Mouse (Mus musculus): ENCODE measurements around the gene Gm21992. TPM values are rescaled to one million over a fixed set of nuclear protein-coding genes. Genes with fewer than 3 reads are reported as not detected.
A peak's percentile ranks its signal among the peaks of the same experiment; 100 is the strongest.

The Gm21992 gene
- polyA plus RNA-seq, 1 experiment from 2014 or later = 27.0 TPM

DNA sequence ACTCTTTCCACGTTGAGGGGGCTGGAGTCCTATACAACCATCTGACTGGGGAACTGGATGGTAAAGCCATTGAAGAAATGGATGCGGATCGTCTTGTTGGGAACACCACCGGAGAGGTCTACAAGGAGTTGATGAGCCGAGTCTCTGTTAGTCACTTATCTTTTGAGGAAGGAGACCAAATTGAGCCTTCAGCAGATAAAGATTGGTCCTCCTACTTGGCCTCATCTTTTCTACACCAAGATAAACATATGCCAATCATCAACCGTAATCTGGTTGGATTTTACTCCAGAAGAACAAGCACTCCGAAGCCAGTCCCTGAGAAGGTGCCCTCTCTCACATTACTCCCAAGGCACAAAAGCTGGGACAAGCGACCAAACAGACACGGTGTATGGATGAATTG is 29.4 kb upstream of the Gm21992 start:
- no peak for ATAC-seq (ENCODE audit: insufficient number of reproducible peaks, low FRiP score)

DNA sequence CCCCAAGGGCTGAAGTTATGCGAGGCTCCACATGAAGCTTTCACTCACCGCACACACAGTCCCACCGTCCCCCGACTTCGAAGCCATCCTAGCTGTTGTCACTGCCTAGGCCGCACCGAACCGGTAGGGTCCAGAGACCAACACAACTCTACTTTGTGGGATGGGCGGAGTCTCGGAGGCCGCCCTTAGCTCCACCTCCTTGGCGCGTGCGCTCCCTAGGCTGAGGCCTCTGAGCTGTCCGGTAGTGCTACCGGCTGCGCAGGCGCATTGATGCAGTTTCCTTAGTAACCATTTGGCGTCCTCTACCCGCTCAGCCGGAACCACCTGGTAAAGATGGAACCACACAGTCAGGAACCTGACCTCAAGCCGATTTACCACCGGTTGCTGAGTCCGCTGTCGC is 27.7 kb upstream of the Gm21992 start, which contains the start of the genes Ccs and Ccdc87:
Gene Ccs (minus strand): TSS at position 184 of the 400 bp plus-strand sequence.
Gene Ccdc87 (plus strand): TSS at position 218 of the 400 bp plus-strand sequence.
- Histone ChIP-seq H3K4me2 (peak within 1 kb of the TSS; percentile 86), H3K4me1 (replicated peaks) (peaks cover 15% of the 10 kb centered on the region), H3K27me3 (replicated peaks) (peaks cover 36% of the 10 kb centered on the region), H3K9me3 (replicated peaks) (no peaks in the 10 kb centered on the region), H3K36me3 (peaks cover 4% of the 10 kb centered on the region), H3K9ac (peak within 1 kb of the TSS; percentile 81), H3K27ac (ENCODE audit: poor library complexity, severe bottlenecking) (no peak within 1 kb of the TSS), H3K4me3 (peak within 1 kb of the TSS; percentile 54)
- under 1% methylated on average over 25 of the region's 25 CpGs for WGBS
- peak; percentile 98 for ATAC-seq (ENCODE audit: insufficient number of reproducible peaks, low FRiP score)

More for the DNA sequence above, 29.4 kb upstream of the Gm21992 start:
- 76% methylated on average over 9 of the region's 9 CpGs for WGBS
- Histone ChIP-seq H3K27me3 (replicated peaks) (peaks cover 36% of the 10 kb centered on the region), H3K36me3 (peaks cover 4% of the 10 kb centered on the region), H3K4me2 (no peak overlapping the region), H3K9ac (no peak overlapping the region), H3K27ac (ENCODE audit: poor library complexity, severe bottlenecking) (no peak overlapping the region), H3K4me1 (replicated peaks) (peaks cover 15% of the 10 kb centered on the region), H3K9me3 (replicated peaks) (no peaks in the 10 kb centered on the region), H3K4me3 (no peak overlapping the region)

DNA sequence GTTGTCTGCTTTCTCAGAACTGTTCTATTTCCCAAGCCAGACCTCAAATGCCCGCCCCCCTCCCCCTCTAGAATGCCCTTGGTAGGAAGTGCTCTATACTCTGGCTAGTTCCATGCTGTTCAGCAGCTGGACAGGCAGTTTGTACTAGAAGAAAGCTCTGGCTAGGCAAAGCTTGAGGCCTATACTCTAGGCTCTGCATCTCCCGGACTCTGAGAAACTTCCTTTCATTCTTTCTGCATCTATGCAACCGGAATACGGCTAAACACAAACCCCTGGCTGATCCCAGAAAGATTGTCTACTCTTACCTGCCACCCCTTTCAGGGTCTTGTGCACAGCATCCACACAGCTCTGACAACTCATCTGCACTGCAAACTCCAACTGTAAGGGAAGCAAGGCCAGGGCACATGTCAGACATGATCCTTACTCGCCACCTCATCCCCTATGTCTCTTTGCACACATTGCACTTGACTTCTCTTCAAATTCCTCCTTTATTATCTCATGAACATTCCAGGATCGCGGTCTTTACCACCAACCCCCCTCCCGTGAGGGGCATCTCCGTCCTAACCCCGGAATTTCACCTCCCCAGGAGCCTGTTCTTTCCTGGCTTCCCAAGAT is 27.2 kb upstream of the Gm21992 start:
- Histone ChIP-seq H3K9ac (peak overlapping the region; percentile 81), H3K36me3 (peaks cover 4% of the 10 kb centered on the region), H3K9me3 (replicated peaks) (no peaks in the 10 kb centered on the region), H3K4me1 (replicated peaks) (peaks cover 15% of the 10 kb centered on the region), H3K4me3 (peak overlapping the region; percentile 54), H3K27me3 (replicated peaks) (peaks cover 36% of the 10 kb centered on the region), H3K27ac (ENCODE audit: poor library complexity, severe bottlenecking) (no peak overlapping the region), H3K4me2 (peak overlapping the region; percentile 86)
- WGBS = 31% methylated on average over 10 of the region's 10 CpGs
- peak; percentile 47 for ATAC-seq (ENCODE audit: insufficient number of reproducible peaks, low FRiP score)

DNA sequence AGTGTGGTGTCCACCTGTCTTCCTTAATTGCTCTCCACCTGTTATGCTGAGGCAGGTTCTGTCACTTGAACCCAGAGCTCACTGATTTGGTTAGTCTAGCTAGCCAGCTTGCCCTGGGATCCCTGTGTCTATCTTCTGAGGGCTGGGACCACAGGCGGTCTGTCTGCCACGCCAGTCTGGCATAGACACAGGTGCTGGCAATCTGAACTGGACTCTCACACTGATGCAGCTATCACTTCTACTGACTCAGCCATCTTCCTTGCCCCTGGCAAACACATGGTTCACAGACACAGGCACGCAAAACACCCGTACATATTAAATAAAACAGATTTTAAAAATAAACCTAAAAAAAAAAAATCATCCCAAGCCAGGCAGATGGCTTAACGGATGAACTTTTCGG is 25.6 kb upstream of the Gm21992 start:
- Histone ChIP-seq H3K4me3 (no peak overlapping the region), H3K4me1 (replicated peaks) (peaks cover 15% of the 10 kb centered on the region), H3K27me3 (replicated peaks) (peaks cover 25% of the 10 kb centered on the region), H3K27ac (ENCODE audit: poor library complexity, severe bottlenecking) (no peak overlapping the region), H3K4me2 (no peak overlapping the region), H3K9me3 (replicated peaks) (no peaks in the 10 kb centered on the region), H3K9ac (no peak overlapping the region), H3K36me3 (peaks cover 17% of the 10 kb centered on the region)
- 89% methylated on average over 6 of the region's 6 CpGs for WGBS
- ATAC-seq (ENCODE audit: insufficient number of reproducible peaks, low FRiP score) = no peak

DNA sequence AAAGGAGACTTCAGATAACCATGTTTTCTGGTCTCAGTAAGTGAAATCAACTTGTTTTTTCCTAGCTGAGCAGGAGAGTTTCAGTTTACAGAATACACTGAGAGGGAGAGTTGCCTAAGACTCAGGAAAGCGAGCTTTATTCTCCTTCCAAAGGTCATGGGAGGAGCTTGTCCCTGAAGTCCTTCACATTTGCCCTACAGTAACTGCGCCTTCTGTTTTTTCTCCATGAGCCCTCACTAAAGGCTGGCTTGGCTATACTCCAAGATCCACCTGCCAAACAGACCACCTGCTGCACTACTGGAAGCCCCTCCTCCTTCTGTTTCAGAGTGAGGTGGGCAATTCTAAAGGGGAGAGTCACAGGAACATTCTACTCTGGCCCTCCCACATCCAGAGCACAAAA is 24.7 kb upstream of the Gm21992 start:
- Histone ChIP-seq H3K36me3 (peaks cover 17% of the 10 kb centered on the region), H3K27ac (ENCODE audit: poor library complexity, severe bottlenecking) (no peak overlapping the region), H3K9ac (no peak overlapping the region), H3K4me1 (replicated peaks) (peaks cover 15% of the 10 kb centered on the region), H3K9me3 (replicated peaks) (no peaks in the 10 kb centered on the region), H3K4me2 (no peak overlapping the region), H3K27me3 (replicated peaks) (peaks cover 16% of the 10 kb centered on the region), H3K4me3 (no peak overlapping the region)
- 84% methylated on average over 2 of the region's 2 CpGs for WGBS
- ATAC-seq (ENCODE audit: insufficient number of reproducible peaks, low FRiP score) = no peak

DNA sequence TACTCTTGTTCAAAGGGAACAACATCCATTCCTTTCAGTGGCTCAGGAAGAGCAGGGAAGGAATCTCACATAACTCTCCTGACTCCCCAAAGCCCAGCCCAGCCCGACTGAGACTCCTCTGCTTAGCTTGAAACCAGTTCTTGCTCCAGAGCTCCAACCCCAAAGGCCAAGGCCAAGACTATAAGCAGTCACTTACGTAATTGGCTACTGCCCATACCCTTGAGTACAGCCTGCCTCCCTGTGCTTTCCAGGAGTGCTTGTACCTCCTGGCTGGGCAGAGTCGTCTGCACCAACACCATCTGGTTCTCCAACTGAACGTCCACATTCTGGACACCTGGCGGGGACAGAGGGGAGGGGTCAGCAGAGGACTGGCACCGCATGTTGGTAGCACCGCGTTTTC is 22.6 kb upstream of the Gm21992 start:
- no peak for ATAC-seq (ENCODE audit: insufficient number of reproducible peaks, low FRiP score)

DNA sequence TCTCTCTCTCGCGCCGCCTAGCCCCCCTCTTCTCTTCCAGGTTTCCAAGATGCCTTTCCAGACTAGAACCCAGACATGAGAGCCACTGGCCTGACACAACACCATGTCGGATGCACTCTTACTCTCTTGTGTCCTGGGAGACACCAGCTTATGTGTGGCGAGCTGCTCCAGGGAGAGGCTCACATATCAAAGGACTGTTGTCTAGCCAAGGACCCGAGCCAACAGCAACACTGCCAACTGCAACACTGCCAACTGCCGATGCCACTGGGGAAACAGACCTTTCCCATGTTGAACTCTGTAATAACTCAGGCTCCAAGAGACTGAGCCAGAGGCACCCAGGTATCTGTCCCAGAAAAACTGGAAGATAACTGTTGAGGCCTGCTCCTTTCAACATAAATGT is 17.7 kb upstream of the Gm21992 start:
- Histone ChIP-seq H3K36me3 (peaks cover 40% of the 10 kb centered on the region), H3K4me2 (no peak overlapping the region), H3K9me3 (replicated peaks) (no peaks in the 10 kb centered on the region), H3K4me1 (replicated peaks) (no peaks in the 10 kb centered on the region), H3K27me3 (replicated peaks) (no peaks in the 10 kb centered on the region), H3K4me3 (no peak overlapping the region), H3K9ac (no peak overlapping the region), H3K27ac (ENCODE audit: poor library complexity, severe bottlenecking) (no peak overlapping the region)
- ATAC-seq (ENCODE audit: insufficient number of reproducible peaks, low FRiP score) = no peak
- 70% methylated on average over 7 of the region's 7 CpGs for WGBS

More for the DNA sequence above, 22.6 kb upstream of the Gm21992 start:
- H3K27ac ChIP-seq (ENCODE audit: poor library complexity, severe bottlenecking) = no peak overlapping the region
- H3K36me3 ChIP-seq = peaks cover 22% of the 10 kb centered on the region
- no peaks in the 10 kb centered on the region for H3K9me3 ChIP-seq (replicated peaks)
- 83% methylated on average over 8 of the region's 8 CpGs for WGBS
- no peaks in the 10 kb centered on the region for H3K27me3 ChIP-seq (replicated peaks)
- H3K9ac ChIP-seq = no peak overlapping the region
- H3K4me2 ChIP-seq = no peak overlapping the region
- peaks cover 10% of the 10 kb centered on the region; the same call in 1 of the 2 replicates for H3K4me1 ChIP-seq (replicated peaks)
- no peak overlapping the region for H3K4me3 ChIP-seq

DNA sequence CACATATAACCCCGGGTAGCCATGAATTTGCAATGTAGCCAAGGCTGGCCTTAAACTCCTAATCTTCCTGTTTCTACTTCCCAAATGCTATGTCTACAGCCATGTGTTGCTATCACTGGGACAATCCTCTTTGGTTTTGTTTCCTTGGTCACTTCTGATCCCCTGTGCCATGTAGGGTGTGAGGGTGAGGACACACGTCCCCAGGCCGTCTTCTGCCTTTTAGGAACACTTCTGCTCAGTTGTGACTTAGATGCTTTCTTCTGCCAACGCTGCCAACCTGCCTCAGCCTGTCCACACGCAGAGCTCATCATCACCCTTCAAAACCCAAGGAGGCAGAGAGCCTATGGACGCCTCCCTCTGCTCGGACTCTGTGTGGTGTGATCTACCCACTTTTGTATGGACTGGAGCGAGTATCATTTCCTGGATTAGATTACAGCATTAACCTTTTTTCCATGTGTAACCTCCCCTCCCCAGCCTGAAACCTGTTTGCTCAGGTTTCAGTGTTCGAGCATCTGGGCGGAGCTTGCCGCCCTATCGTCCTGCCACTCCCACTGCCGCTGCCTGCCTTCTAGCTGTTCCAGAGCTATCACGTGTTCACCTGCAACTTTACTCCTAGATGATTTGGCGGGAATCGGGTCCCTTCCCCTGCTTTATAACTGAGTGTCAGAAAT is 17.2 kb upstream of the Gm21992 start:
- H3K36me3 ChIP-seq = peaks cover 43% of the 10 kb centered on the region
- no peak overlapping the region for H3K4me2 ChIP-seq
- H3K9me3 ChIP-seq (replicated peaks) = no peaks in the 10 kb centered on the region
- WGBS = 58% methylated on average over 16 of the region's 16 CpGs
- H3K9ac ChIP-seq = no peak overlapping the region
- H3K4me1 ChIP-seq (replicated peaks) = no peaks in the 10 kb centered on the region
- no peak overlapping the region for H3K27ac ChIP-seq (ENCODE audit: poor library complexity, severe bottlenecking)
- no peak overlapping the region for H3K4me3 ChIP-seq
- no peaks in the 10 kb centered on the region for H3K27me3 ChIP-seq (replicated peaks)
- no peak for ATAC-seq (ENCODE audit: insufficient number of reproducible peaks, low FRiP score)

DNA sequence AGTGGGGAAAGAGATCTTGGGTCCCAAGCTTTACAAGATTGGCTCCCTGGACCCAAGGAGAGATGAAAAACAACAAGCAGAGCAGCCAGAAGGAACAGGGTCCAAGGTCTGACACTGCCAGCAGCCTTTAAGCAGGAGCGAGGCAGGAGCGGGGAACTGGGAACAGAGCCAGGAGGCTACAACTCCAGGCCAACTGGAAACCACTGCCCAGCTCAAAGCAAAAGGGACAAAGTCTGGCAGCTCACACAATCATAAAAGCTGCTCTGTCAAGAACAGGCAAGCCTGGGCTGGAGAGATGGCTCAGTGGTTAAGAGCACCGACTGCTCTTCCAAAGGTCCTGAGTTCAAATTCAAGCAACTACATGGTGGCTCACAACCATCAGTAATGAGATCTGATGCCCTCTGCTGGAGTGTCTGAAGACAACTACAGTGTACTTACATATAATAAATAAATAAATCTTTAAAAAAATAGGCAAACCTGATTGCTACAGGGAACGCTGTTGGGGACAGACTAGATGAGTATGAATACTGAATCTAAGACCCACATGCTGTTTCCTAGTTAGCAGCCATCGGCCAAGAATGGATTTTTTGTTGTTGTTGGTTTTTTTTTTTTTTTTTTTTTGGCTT is 9.4 kb upstream of the Gm21992 start:
- no peak for ATAC-seq (ENCODE audit: insufficient number of reproducible peaks, low FRiP score)
- Histone ChIP-seq H3K36me3 (peaks cover 19% of the 10 kb centered on the region), H3K4me3 (no peak overlapping the region), H3K4me2 (no peak overlapping the region), H3K4me1 (replicated peaks) (no peaks in the 10 kb centered on the region), H3K27me3 (replicated peaks) (0 out of 2 replicates have a peak, but pooled peaks cover 2% of the 10 kb centered on the region), H3K9ac (no peak overlapping the region), H3K9me3 (replicated peaks) (no peaks in the 10 kb centered on the region), H3K27ac (ENCODE audit: poor library complexity, severe bottlenecking) (no peak overlapping the region)
- WGBS = 62% methylated on average over 5 of the region's 5 CpGs

DNA sequence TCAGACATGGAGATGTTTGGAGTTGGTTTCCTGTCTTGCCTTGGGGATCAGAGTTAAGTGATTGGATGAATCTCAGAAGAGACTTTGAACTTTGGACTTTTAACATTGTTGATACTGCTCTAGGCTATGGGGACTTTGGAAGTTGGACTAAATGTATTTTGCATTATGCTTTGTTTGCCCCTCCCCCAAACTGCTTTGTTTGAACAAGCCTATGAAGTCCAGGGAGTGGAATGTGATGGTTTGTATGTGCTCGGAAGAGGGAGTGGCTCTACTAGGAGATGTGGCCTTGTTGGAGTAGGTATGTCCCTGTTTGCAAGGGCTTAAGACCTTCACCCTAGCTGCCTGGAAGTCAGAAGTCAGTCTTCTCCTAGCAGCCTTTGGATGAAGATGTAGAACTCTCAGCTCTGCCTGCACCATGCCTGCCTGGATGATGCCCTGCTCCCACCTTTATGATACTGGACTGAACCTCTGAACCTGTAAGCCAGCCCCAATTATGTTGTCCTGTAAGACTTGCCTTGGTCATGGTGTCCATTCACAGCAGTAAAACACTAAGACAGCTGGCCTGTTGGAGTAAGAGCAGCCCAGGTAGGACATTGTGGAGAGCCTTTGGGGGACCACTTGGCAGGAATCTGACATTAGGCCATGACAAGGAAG is 5.9 kb upstream of the Gm21992 start:
- no peak overlapping the region for H3K4me3 ChIP-seq
- 72% methylated on average over 1 of the region's 1 CpGs for WGBS

DNA sequence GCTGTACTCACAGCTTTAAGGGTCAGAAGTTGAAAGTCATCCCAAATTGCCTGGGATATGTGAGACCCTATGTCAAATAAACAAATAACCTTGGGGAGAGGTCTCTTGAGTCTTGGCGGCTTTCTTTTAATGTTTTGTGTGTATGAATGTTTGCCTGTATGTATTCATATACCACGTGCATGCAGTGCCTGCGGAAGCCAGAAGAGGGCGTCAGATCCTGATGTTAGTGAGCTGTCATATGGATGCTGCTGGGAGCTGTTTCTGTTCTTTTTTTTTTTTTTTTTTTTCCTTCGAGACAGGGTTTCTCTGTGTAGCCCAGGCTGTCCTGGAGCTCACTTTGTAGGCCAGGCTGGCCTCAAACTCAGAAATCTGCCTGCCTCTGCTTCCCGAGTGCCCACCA is 1.6 kb upstream of the Gm21992 start:
- Histone ChIP-seq H3K27ac (ENCODE audit: poor library complexity, severe bottlenecking) (no peak overlapping the region), H3K9me3 (replicated peaks) (no peaks in the 10 kb centered on the region), H3K4me1 (replicated peaks) (peaks cover 16% of the 10 kb centered on the region), H3K4me3 (no peak overlapping the region), H3K36me3 (no peaks in the 10 kb centered on the region), H3K27me3 (replicated peaks) (no peaks in the 10 kb centered on the region), H3K9ac (no peak overlapping the region), H3K4me2 (no peak overlapping the region)
- no peak for ATAC-seq (ENCODE audit: insufficient number of reproducible peaks, low FRiP score)
- WGBS = 83% methylated on average over 6 of the region's 6 CpGs

More for the DNA sequence above, 5.9 kb upstream of the Gm21992 start:
- Histone ChIP-seq H3K9ac (no peak overlapping the region), H3K27me3 (replicated peaks) (0 out of 2 replicates have a peak, but pooled peaks cover 2% of the 10 kb centered on the region), H3K27ac (ENCODE audit: poor library complexity, severe bottlenecking) (no peak overlapping the region), H3K4me1 (replicated peaks) (no peaks in the 10 kb centered on the region), H3K9me3 (replicated peaks) (no peaks in the 10 kb centered on the region), H3K36me3 (no peaks in the 10 kb centered on the region), H3K4me2 (no peak overlapping the region)
- ATAC-seq (ENCODE audit: insufficient number of reproducible peaks, low FRiP score) = no peak

Measured in heart, embryonic 12.5 days (tissue).